Mouse (Mus musculus) erythroblast, embryonic 14.5 days (primary cell): ENCODE results near the gene Hdhd5. TPM values are rescaled to one million over a fixed set of nuclear protein-coding genes. Genes with fewer than 3 reads are reported as not detected.
A peak's percentile ranks its signal among the peaks of the same experiment; 100 is the strongest.

ENCODE experiments used
- H3K27me3 ChIP-seq: 2 replicates; pipeline ENCODE4 v1.6.1; 2012; ENCODE audit warnings: inconsistent platforms; ENCODE audit not compliant: control insufficient read depth
- H3K36me3 ChIP-seq: 2 replicates; pipeline ENCODE4 v1.6.1; 2012; ENCODE audit warnings: mild to moderate bottlenecking, inconsistent platforms; ENCODE audit not compliant: control insufficient read depth
- H3K4me1 ChIP-seq: 2 replicates; pipeline ENCODE4 v1.6.1; 2012; ENCODE audit warnings: inconsistent platforms; ENCODE audit not compliant: control insufficient read depth
- H3K4me3 ChIP-seq: replicated peaks from 2 replicates; pipeline ENCODE3; 2012; ENCODE audit warnings: moderate library complexity, mild to moderate bottlenecking, inconsistent platforms
- H3K9me3 ChIP-seq: 2 replicates; pipeline ENCODE4 v1.6.1; 2012; ENCODE audit warnings: low read length, inconsistent platforms, mixed read lengths; ENCODE audit not compliant: control insufficient read depth
- GATA1 ChIP-seq: IDR thresholded peaks from 2 replicates; pipeline ENCODE4 v1.6.1; 2012; ENCODE audit warnings: low read length, inconsistent platforms, mixed read lengths
- TAL1 ChIP-seq: IDR thresholded peaks from 3 replicates; pipeline ENCODE4 v1.6.1; 2012; ENCODE audit warnings: low read length, inconsistent platforms, mixed read lengths
- polyA plus RNA-seq: library from polyadenylated mRNA; stranded (reverse); fragments of >175 nt; gene quantifications from 2 replicates; pipeline ENCODE4 v1.2.3, GENCODE M21; 2012

Gene Hdhd5
- polyA plus RNA-seq, 1 experiment, result 0.78 TPM

- Histone ChIP-seq H3K36me3 (peaks cover 85% of the 10 kb centered on the region), H3K4me1 (peaks cover 65% of the 10 kb centered on the region), H3K27me3 (no peaks in the 10 kb centered on the region), H3K4me3 (peak overlapping the region; percentile 21), H3K9me3 (no peaks in the 10 kb centered on the region)
- peak; percentile 78 for TF ChIP-seq GATA1
- TF ChIP-seq TAL1, result peak; percentile 73
Measured at GRCm38 (mm10) chr6:120516422-120516821, 14.7 kb downstream of the Hdhd5 start.

GRCm38 (mm10) chr6:120511212-120511611 is 19.9 kb downstream of the Hdhd5 start:
- Histone ChIP-seq H3K4me1 (peaks cover 53% of the 10 kb centered on the region), H3K36me3 (peaks cover 80% of the 10 kb centered on the region), H3K9me3 (no peaks in the 10 kb centered on the region), H3K4me3 (no peak overlapping the region), H3K27me3 (no peaks in the 10 kb centered on the region)
- TF ChIP-seq TAL1, result no peak
- no peak for TF ChIP-seq GATA1

GRCm38 (mm10) chr6:120510425-120510824 is 20.7 kb downstream of the Hdhd5 start:
- peaks cover 78% of the 10 kb centered on the region for H3K36me3 ChIP-seq
- H3K4me1 ChIP-seq, result peaks cover 45% of the 10 kb centered on the region
- no peak for TF ChIP-seq TAL1
- no peak for TF ChIP-seq GATA1
- H3K4me3 ChIP-seq, result no peak overlapping the region
- no peaks in the 10 kb centered on the region for H3K27me3 ChIP-seq
- no peaks in the 10 kb centered on the region for H3K9me3 ChIP-seq

GRCm38 (mm10) chr6:120509975-120510374 is 21.1 kb downstream of the Hdhd5 start:
- Histone ChIP-seq H3K27me3 (no peaks in the 10 kb centered on the region), H3K4me1 (peaks cover 41% of the 10 kb centered on the region), H3K4me3 (no peak overlapping the region), H3K36me3 (peaks cover 75% of the 10 kb centered on the region), H3K9me3 (no peaks in the 10 kb centered on the region)
- no peak for TF ChIP-seq GATA1
- no peak for TF ChIP-seq TAL1

GRCm38 (mm10) chr6:120508645-120509044 is 22.5 kb downstream of the Hdhd5 start:
- no peak for TF ChIP-seq GATA1
- TF ChIP-seq TAL1, result no peak
- H3K27me3 ChIP-seq, result no peaks in the 10 kb centered on the region
- H3K36me3 ChIP-seq, result peaks cover 62% of the 10 kb centered on the region

GRCm38 (mm10) chr6:120505531-120505930 is 25.6 kb downstream of the Hdhd5 start:
- peaks cover 33% of the 10 kb centered on the region for H3K36me3 ChIP-seq
- peaks cover 8% of the 10 kb centered on the region for H3K4me1 ChIP-seq
- TF ChIP-seq TAL1, result no peak
- TF ChIP-seq GATA1, result no peak
- peaks cover 2% of the 10 kb centered on the region for H3K9me3 ChIP-seq
- H3K4me3 ChIP-seq, result no peak overlapping the region
- H3K27me3 ChIP-seq, result no peaks in the 10 kb centered on the region

More at GRCm38 (mm10) chr6:120508645-120509044, 22.5 kb downstream of the Hdhd5 start:
- H3K4me3 ChIP-seq, result no peak overlapping the region
- peaks cover 29% of the 10 kb centered on the region for H3K4me1 ChIP-seq
- no peaks in the 10 kb centered on the region for H3K9me3 ChIP-seq

GRCm38 (mm10) chr6:120504051-120504450 is 27.1 kb downstream of the Hdhd5 start:
- peaks cover 2% of the 10 kb centered on the region; the same call in 1 of the 2 replicates for H3K4me1 ChIP-seq
- no peak overlapping the region for H3K4me3 ChIP-seq
- H3K27me3 ChIP-seq, result no peaks in the 10 kb centered on the region
- H3K36me3 ChIP-seq, result peaks cover 19% of the 10 kb centered on the region
- TF ChIP-seq GATA1 (no peak), TAL1 (no peak)
- H3K9me3 ChIP-seq, result peaks cover 5% of the 10 kb centered on the region

- Histone ChIP-seq H3K4me3 (no peak overlapping the region), H3K27me3 (peaks cover 57% of the 10 kb centered on the region), H3K36me3 (no peaks in the 10 kb centered on the region), H3K9me3 (peaks cover 20% of the 10 kb centered on the region), H3K4me1 (peaks cover 17% of the 10 kb centered on the region)
- TF ChIP-seq TAL1 (no peak), GATA1 (no peak)
Measured at GRCm38 (mm10) chr6:120496544-120496943, 34.6 kb downstream of the Hdhd5 start.

GRCm38 (mm10) chr6:120493374-120494181 is 37.5 kb downstream of the Hdhd5 start, which contains the start of gene Tmem121b:
Tmem121b (minus strand) TSS chr6:120493807.
- peaks cover 17% of the 10 kb centered on the region for H3K4me1 ChIP-seq
- peaks cover 86% of the 10 kb centered on the region for H3K27me3 ChIP-seq

More at GRCm38 (mm10) chr6:120493374-120494181, 37.5 kb downstream of the Hdhd5 start, which contains the start of gene Tmem121b:
- H3K36me3 ChIP-seq, result no peaks in the 10 kb centered on the region
- TF ChIP-seq GATA1 (no peak), TAL1 (no peak)
- peak within 1 kb of the TSS; percentile 29 for H3K4me3 ChIP-seq
- H3K9me3 ChIP-seq, result peaks cover 15% of the 10 kb centered on the region; the same call in 1 of the 2 replicates
